Mouse (Mus musculus): ENCODE measurements around the gene Wnt1. TPM values are rescaled to one million over a fixed set of nuclear protein-coding genes. Genes with fewer than 3 reads are reported as not detected.

Wnt1 gene
- polyA plus RNA-seq, 1 experiment from 2014 or later: 14.0 TPM

GRCm38 (mm10) chr15:98837006-98837742 is 47.5 kb downstream of the Wnt1 start:
- H3K9ac ChIP-seq (ENCODE audit: low read length): no peak overlapping the region
- ATAC-seq (ENCODE audit: low FRiP score) (no peak), DNase-seq (ENCODE audit: low spot score, missing footprints) (no peak)
- H3K4me3 ChIP-seq (ENCODE audit: low read depth, low read length): no peak overlapping the region
- peaks cover 65% of the 10 kb centered on the region for H3K36me3 ChIP-seq (ENCODE audit: control insufficient read depth, insufficient read depth, low read length)
- H3K27ac ChIP-seq (ENCODE audit: low read depth, low read length): no peak overlapping the region
- H3K27me3 ChIP-seq (ENCODE audit: control insufficient read depth, insufficient read depth, low read length): no peaks in the 10 kb centered on the region
- no peak overlapping the region for H3K4me2 ChIP-seq
- 93% methylated on average over 21 of the region's 21 CpGs for WGBS
- no peaks in the 10 kb centered on the region for H3K9me3 ChIP-seq (ENCODE audit: control insufficient read depth, low read length)
- H3K4me1 ChIP-seq (ENCODE audit: control insufficient read depth, insufficient read depth, low read length): no peaks in the 10 kb centered on the region

GRCm38 (mm10) chr15:98837743-98838103 is 48.1 kb downstream of the Wnt1 start:
- ATAC-seq (ENCODE audit: low FRiP score): no peak
- 76% methylated on average over 4 of the region's 4 CpGs for WGBS
- H3K36me3 ChIP-seq (ENCODE audit: control insufficient read depth, insufficient read depth, low read length): peaks cover 70% of the 10 kb centered on the region

GRCm38 (mm10) chr15:98839161-98839560 is 49.5 kb downstream of the Wnt1 start:
- ATAC-seq (ENCODE audit: low FRiP score) (no peak), DNase-seq (ENCODE audit: low spot score, missing footprints) (no peak)
- 94% methylated on average over 14 of the region's 14 CpGs for WGBS
- Histone ChIP-seq H3K9ac (ENCODE audit: low read length) (no peak overlapping the region), H3K36me3 (ENCODE audit: control insufficient read depth, insufficient read depth, low read length) (peaks cover 70% of the 10 kb centered on the region), H3K4me3 (ENCODE audit: low read depth, low read length) (no peak overlapping the region), H3K4me1 (ENCODE audit: control insufficient read depth, insufficient read depth, low read length) (no peaks in the 10 kb centered on the region), H3K27me3 (ENCODE audit: control insufficient read depth, insufficient read depth, low read length) (no peaks in the 10 kb centered on the region), H3K9me3 (ENCODE audit: control insufficient read depth, low read length) (no peaks in the 10 kb centered on the region), H3K4me2 (no peak overlapping the region), H3K27ac (ENCODE audit: low read depth, low read length) (no peak overlapping the region)

More at GRCm38 (mm10) chr15:98837743-98838103, 48.1 kb downstream of the Wnt1 start:
- Histone ChIP-seq H3K9me3 (ENCODE audit: control insufficient read depth, low read length) (no peaks in the 10 kb centered on the region), H3K9ac (ENCODE audit: low read length) (no peak overlapping the region), H3K4me3 (ENCODE audit: low read depth, low read length) (no peak overlapping the region), H3K27me3 (ENCODE audit: control insufficient read depth, insufficient read depth, low read length) (no peaks in the 10 kb centered on the region), H3K27ac (ENCODE audit: low read depth, low read length) (no peak overlapping the region), H3K4me1 (ENCODE audit: control insufficient read depth, insufficient read depth, low read length) (no peaks in the 10 kb centered on the region), H3K4me2 (no peak overlapping the region)
- DNase-seq (ENCODE audit: low spot score, missing footprints): no peak

GRCm38 (mm10) chr15:98839671-98840585 is 50.3 kb downstream of the Wnt1 start:
- Histone ChIP-seq H3K27ac (ENCODE audit: low read depth, low read length) (no peak overlapping the region), H3K4me1 (ENCODE audit: control insufficient read depth, insufficient read depth, low read length) (no peaks in the 10 kb centered on the region), H3K27me3 (ENCODE audit: control insufficient read depth, insufficient read depth, low read length) (no peaks in the 10 kb centered on the region), H3K4me3 (ENCODE audit: low read depth, low read length) (no peak overlapping the region), H3K9me3 (ENCODE audit: control insufficient read depth, low read length) (no peaks in the 10 kb centered on the region), H3K36me3 (ENCODE audit: control insufficient read depth, insufficient read depth, low read length) (peaks cover 73% of the 10 kb centered on the region), H3K9ac (ENCODE audit: low read length) (no peak overlapping the region), H3K4me2 (no peak overlapping the region)
- ATAC-seq (ENCODE audit: low FRiP score): no peak
- no peak for DNase-seq (ENCODE audit: low spot score, missing footprints)
- 97% methylated on average over 30 of the region's 30 CpGs for WGBS

Other genes starting within 250 kb of the Wnt1 start
- gene Ccnt1, start 218.9 kb upstream of the Wnt1 start, polyA plus RNA-seq (2014; fragmentation: Nextera tagmentation; extraction: Ambion mirVana): 60.7 and 61.9 TPM in 2 replicates
- gene 4930415O20Rik, start 218.9 kb upstream of the Wnt1 start, polyA plus RNA-seq (2014; fragmentation: Nextera tagmentation; extraction: Ambion mirVana): 0.44 TPM in 1 of 2 replicates, not detected in the other
- 9.3 and 10.6 TPM in 2 replicates for gene Adcy6, start 179.8 kb upstream of the Wnt1 start, polyA plus RNA-seq (2014; fragmentation: Nextera tagmentation; extraction: Ambion mirVana)
- gene Cacnb3, start 159.0 kb upstream of the Wnt1 start, polyA plus RNA-seq (2014; fragmentation: Nextera tagmentation; extraction: Ambion mirVana): 35.5 and 39.5 TPM in 2 replicates
- gene Ddx23, start 127.0 kb upstream of the Wnt1 start, polyA plus RNA-seq (2014; fragmentation: Nextera tagmentation; extraction: Ambion mirVana): 24.8 and 24.9 TPM in 2 replicates
- gene Rnd1, start 112.4 kb upstream of the Wnt1 start, polyA plus RNA-seq (2014; fragmentation: Nextera tagmentation; extraction: Ambion mirVana): 6.1 and 6.3 TPM in 2 replicates
- gene Ccdc65, start 81.7 kb upstream of the Wnt1 start, polyA plus RNA-seq (2014; fragmentation: Nextera tagmentation; extraction: Ambion mirVana): 0.71 and 1.4 TPM in 2 replicates
- gene Fkbp11, start 61.7 kb upstream of the Wnt1 start, polyA plus RNA-seq (2014; fragmentation: Nextera tagmentation; extraction: Ambion mirVana): 10.3 and 10.5 TPM in 2 replicates
- 28.1 and 33.4 TPM in 2 replicates for gene Arf3, start 26.6 kb upstream of the Wnt1 start, polyA plus RNA-seq (2014; fragmentation: Nextera tagmentation; extraction: Ambion mirVana)
- gene Wnt10b, start 11.7 kb upstream of the Wnt1 start, polyA plus RNA-seq (2014; fragmentation: Nextera tagmentation; extraction: Ambion mirVana): 0.30 and 0.40 TPM in 2 replicates
- gene Ddn, start 19.6 kb downstream of the Wnt1 start, polyA plus RNA-seq (2014; fragmentation: Nextera tagmentation; extraction: Ambion mirVana): 0.48 and 0.74 TPM in 2 replicates
- 69.7 and 81.4 TPM in 2 replicates for gene Prkag1, start 41.7 kb downstream of the Wnt1 start, polyA plus RNA-seq (2014; fragmentation: Nextera tagmentation; extraction: Ambion mirVana)
- 13.2 and 13.3 TPM in 2 replicates for gene Kmt2d, start 81.3 kb downstream of the Wnt1 start, polyA plus RNA-seq (2014; fragmentation: Nextera tagmentation; extraction: Ambion mirVana)
- 14.2 and 16.7 TPM in 2 replicates for gene Rhebl1, start 104.7 kb downstream of the Wnt1 start, polyA plus RNA-seq (2014; fragmentation: Nextera tagmentation; extraction: Ambion mirVana)
- 0.27 and 0.40 TPM in 2 replicates for gene Dhh, start 108.7 kb downstream of the Wnt1 start, polyA plus RNA-seq (2014; fragmentation: Nextera tagmentation; extraction: Ambion mirVana)
- gene Lmbr1l, start 128.4 kb downstream of the Wnt1 start, polyA plus RNA-seq (2014; fragmentation: Nextera tagmentation; extraction: Ambion mirVana): 7.5 and 9.8 TPM in 2 replicates
- 2,214 and 2,255 TPM in 2 replicates for gene Tuba1b, start 144.7 kb downstream of the Wnt1 start, polyA plus RNA-seq (2014; fragmentation: Nextera tagmentation; extraction: Ambion mirVana)
- gene Gm49450, start 163.7 kb downstream of the Wnt1 start, polyA plus RNA-seq (2014; fragmentation: Nextera tagmentation; extraction: Ambion mirVana): not detected in 2 replicates
- gene Tuba1a, start 163.8 kb downstream of the Wnt1 start, polyA plus RNA-seq (2014; fragmentation: Nextera tagmentation; extraction: Ambion mirVana): 7,669 and 8,043 TPM in 2 replicates
- 102 and 106 TPM in 2 replicates for gene Tuba1c, start 240.0 kb downstream of the Wnt1 start, polyA plus RNA-seq (2014; fragmentation: Nextera tagmentation; extraction: Ambion mirVana)

Measured in midbrain, embryonic 11.5 days (tissue).